Mouse (Mus musculus) stomach, embryonic 15.5 days (tissue): ENCODE results near the gene Ceacam9. TPM values are rescaled to one million over a fixed set of nuclear protein-coding genes. Genes with fewer than 3 reads are reported as not detected.
A peak's percentile ranks its signal among the peaks of the same experiment; 100 is the strongest.

Source experiments
- ATAC-seq: fragments of 200-750 bp; cut with Nextera tagmentation; 2 replicates; pipeline ENCODE4 v1.8.0; 2017; ENCODE audit warnings: low read depth, moderate number of reproducible peaks, moderate TSS enrichment; ENCODE audit not compliant: insufficient read depth, low FRiP score
- H3K27ac ChIP-seq: fragments of 300-500 bp; sonication (generic); 2 replicates; pipeline ENCODE4 v1.5.1; 2015; ENCODE audit warnings: mild to moderate bottlenecking, inconsistent platforms
- H3K27me3 ChIP-seq: fragments of 300-500 bp; sonication (generic); replicated peaks from 2 replicates; pipeline ENCODE4 v1.6.1; 2015; ENCODE audit warnings: inconsistent platforms
- H3K36me3 ChIP-seq: fragments of 300-500 bp; sonication (generic); 2 replicates; pipeline ENCODE4 v1.6.1; 2015; ENCODE audit warnings: inconsistent platforms
- H3K4me1 ChIP-seq: fragments of 300-500 bp; sonication (generic); 2 replicates; pipeline ENCODE4 v1.6.1; 2015; ENCODE audit warnings: inconsistent platforms
- H3K4me2 ChIP-seq: fragments of 300-500 bp; sonication (generic); 2 replicates; pipeline ENCODE4 v1.6.1; 2015; ENCODE audit warnings: mild to moderate bottlenecking, inconsistent platforms
- H3K4me3 ChIP-seq: fragments of 300-500 bp; sonication (generic); replicated peaks from 2 replicates; pipeline ENCODE4 v1.5.1; 2015; ENCODE audit warnings: inconsistent platforms
- H3K9ac ChIP-seq: fragments of 300-500 bp; sonication (generic); 2 replicates; pipeline ENCODE4 v1.6.1; 2015; ENCODE audit warnings: inconsistent platforms
- H3K9me3 ChIP-seq: fragments of 300-500 bp; sonication (generic); 2 replicates; pipeline ENCODE4 v1.6.1; 2016; ENCODE audit warnings: inconsistent platforms
- WGBS: fragments of 180-500 bp; shearing (Covaris S2); methylation state at CpG from one replicate; pipeline ENCODE4 v1.1.7; 2015; 5-methylcytosine and 5-hydroxymethylcytosine counted together
- polyA plus RNA-seq: library from polyadenylated mRNA; unstranded; fragments of >200 nt; fragmentation: Nextera tagmentation; extraction: Ambion mirVana; gene quantifications from 2 replicates; pipeline ENCODE4 v1.2.1, GENCODE M21; 2015

Gene Ceacam9
- polyA plus RNA-seq, 1 experiment from 2014 or later, result not detected

GRCm38 (mm10) chr7:16747656-16748055 lies 25.9 kb downstream of the Ceacam9 start:
- ATAC-seq, result no peak
- Histone ChIP-seq H3K4me1 (no peaks in the 10 kb centered on the region; the same call in 1 of the 2 replicates), H3K36me3 (peaks cover 37% of the 10 kb centered on the region), H3K9ac (no peak overlapping the region), H3K4me2 (no peak overlapping the region), H3K9me3 (no peaks in the 10 kb centered on the region), H3K27ac (no peak overlapping the region), H3K27me3 (no peaks in the 10 kb centered on the region), H3K4me3 (no peak overlapping the region)
- 91% methylated on average over 6 of the region's 6 CpGs for WGBS

DNA sequence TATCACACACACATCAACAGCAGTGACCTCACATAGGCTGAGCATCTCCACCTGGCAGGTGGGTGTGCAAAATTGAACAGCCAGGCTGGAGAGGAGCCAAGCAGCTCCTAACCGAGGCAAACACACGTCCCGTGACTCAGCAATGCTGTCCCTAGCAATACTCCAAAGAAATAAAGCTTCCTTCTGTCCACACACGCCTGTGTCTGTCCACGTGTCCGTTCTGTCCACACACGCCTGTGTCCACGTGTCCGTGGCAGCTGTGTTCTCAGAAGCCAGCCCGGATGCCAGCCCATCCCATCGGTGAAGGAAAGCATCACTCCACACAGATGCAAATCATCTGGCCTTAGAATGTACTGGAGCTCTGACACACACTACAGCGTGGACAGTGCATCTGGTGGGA lies 30.3 kb downstream of the Ceacam9 start:
- no peak overlapping the region for H3K4me3 ChIP-seq
- H3K4me1 ChIP-seq, result no peaks in the 10 kb centered on the region
- no peak overlapping the region for H3K9ac ChIP-seq
- no peaks in the 10 kb centered on the region for H3K27me3 ChIP-seq
- no peaks in the 10 kb centered on the region for H3K9me3 ChIP-seq
- WGBS, result 78% methylated on average over 12 of the region's 12 CpGs
- no peak overlapping the region for H3K27ac ChIP-seq
- no peak overlapping the region for H3K4me2 ChIP-seq
- peaks cover 19% of the 10 kb centered on the region for H3K36me3 ChIP-seq
- ATAC-seq, result no peak

DNA sequence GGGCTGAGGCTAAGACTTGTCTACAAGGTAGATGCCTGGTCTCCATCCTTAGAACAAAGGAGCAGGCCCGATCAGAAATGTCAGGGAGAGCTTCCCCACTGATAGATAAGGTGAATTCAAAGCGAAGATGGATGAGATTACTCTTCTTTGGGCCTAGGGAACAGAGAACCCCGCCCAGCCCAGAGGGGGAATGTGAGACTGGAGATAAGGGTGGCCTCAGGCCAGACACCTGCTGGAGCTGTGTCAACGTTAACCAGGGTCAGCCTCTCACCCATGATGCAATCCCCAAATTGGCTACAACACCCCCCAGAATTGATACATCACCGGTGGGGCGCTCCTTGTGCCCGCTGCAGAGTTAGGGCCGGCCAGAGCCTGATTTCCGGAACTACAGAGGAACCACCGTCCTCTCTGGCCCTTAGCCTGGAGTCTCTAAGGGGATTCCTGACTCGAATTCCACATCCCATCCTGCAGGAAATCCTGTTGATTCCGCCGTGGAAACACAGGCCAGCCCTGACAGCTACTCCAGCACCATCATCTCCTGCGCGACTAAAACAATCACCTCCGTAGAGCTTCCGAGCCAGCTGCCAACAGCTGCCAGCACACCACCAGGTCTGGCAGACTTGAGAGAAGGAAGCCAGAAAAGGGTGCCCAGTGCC lies 33.8 kb downstream of the Ceacam9 start:
- Histone ChIP-seq H3K9ac (no peak overlapping the region), H3K9me3 (no peaks in the 10 kb centered on the region), H3K4me1 (no peaks in the 10 kb centered on the region; the same call in 1 of the 2 replicates), H3K4me3 (no peak overlapping the region), H3K36me3 (no peaks in the 10 kb centered on the region), H3K4me2 (no peak overlapping the region), H3K27ac (no peak overlapping the region), H3K27me3 (no peaks in the 10 kb centered on the region)
- 44% methylated on average over 17 of the region's 17 CpGs for WGBS
- no peak for ATAC-seq

DNA sequence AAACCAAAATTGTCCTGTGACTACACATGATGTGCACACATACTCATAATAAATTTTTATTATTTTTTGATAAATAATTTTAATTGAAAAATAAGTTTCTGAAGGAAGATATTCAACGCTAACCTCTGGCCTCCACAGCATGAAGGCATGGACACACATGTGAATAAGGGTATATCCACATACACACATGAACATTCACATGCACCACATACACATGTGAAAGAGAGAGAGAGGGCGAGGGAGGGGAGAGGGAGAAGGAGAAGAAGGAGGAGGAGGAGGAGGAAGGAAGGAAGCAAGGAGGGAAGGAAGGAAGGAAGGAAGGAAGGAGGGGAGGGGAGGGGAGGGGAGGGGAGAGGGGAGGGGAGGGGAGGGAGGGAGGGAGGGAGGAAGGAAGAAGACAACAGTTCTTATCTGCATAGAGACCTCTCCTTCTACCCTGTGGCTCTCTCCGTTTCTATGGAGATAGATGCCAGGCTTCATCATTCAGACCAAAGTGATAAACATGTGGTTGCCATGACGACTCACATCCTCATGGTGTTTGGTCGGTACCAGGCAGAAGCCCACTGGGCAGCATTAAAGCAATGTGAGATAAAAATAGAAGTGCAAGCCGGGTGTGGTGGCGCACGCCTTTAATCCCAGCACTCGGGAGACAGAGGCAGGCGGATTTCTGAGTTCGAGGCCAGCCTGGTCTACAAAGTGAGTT lies 37.3 kb downstream of the Ceacam9 start:
- H3K4me3 ChIP-seq, result no peak overlapping the region
- no peak for ATAC-seq
- 73% methylated on average over 11 of the region's 11 CpGs for WGBS
- no peak overlapping the region for H3K4me2 ChIP-seq
- H3K27ac ChIP-seq, result no peak overlapping the region
- peaks cover 9% of the 10 kb centered on the region for H3K4me1 ChIP-seq
- no peak overlapping the region for H3K9ac ChIP-seq
- no peaks in the 10 kb centered on the region for H3K27me3 ChIP-seq
- H3K9me3 ChIP-seq, result no peaks in the 10 kb centered on the region
- H3K36me3 ChIP-seq, result no peaks in the 10 kb centered on the region

GRCm38 (mm10) chr7:16760292-16760691 lies 38.6 kb downstream of the Ceacam9 start:
- Histone ChIP-seq H3K4me3 (no peak overlapping the region), H3K9me3 (no peaks in the 10 kb centered on the region), H3K27me3 (no peaks in the 10 kb centered on the region), H3K36me3 (no peaks in the 10 kb centered on the region), H3K9ac (no peak overlapping the region), H3K4me2 (no peak overlapping the region), H3K4me1 (peaks cover 9% of the 10 kb centered on the region), H3K27ac (peak overlapping the region; percentile 22; the same call in 1 of the 2 replicates)
- WGBS, result 23% methylated on average over 8 of the region's 8 CpGs
- peak; percentile 25; the same call in 1 of the 2 replicates for ATAC-seq

- no peak overlapping the region for H3K9ac ChIP-seq
- H3K4me1 ChIP-seq, result peaks cover 9% of the 10 kb centered on the region
- peak; percentile 60 for ATAC-seq
- H3K36me3 ChIP-seq, result no peaks in the 10 kb centered on the region
- no peaks in the 10 kb centered on the region for H3K9me3 ChIP-seq
- no peak overlapping the region for H3K4me2 ChIP-seq
- no peak overlapping the region for H3K4me3 ChIP-seq
- no peaks in the 10 kb centered on the region for H3K27me3 ChIP-seq
- 27% methylated on average over 10 of the region's 10 CpGs for WGBS
- H3K27ac ChIP-seq, result peak overlapping the region; percentile 78
Observed at GRCm38 (mm10) chr7:16761005-16761481, 39.3 kb downstream of the Ceacam9 start.

DNA sequence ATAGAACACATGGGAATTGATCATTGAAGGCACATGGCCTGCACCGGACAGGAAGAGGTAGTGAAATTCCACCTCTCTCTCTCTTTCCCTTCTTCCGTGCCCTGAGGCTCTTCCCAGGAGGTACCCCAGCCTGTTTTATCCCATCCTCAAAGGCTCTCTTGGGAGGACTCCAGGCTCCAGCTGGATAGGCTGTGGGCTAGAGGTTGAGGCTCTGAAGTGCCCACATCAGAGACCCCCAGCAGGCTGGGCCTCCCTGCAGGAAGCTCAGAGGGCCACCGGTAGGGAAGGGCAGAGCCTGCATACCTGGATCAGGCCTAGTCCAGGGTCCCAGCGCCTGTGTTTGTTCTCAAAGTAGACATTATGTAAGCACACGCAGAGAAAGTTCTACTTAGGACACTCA lies 39.9 kb downstream of the Ceacam9 start:
- Histone ChIP-seq H3K4me2 (no peak overlapping the region), H3K27me3 (no peaks in the 10 kb centered on the region), H3K36me3 (no peaks in the 10 kb centered on the region), H3K9me3 (no peaks in the 10 kb centered on the region), H3K4me1 (peaks cover 9% of the 10 kb centered on the region), H3K9ac (no peak overlapping the region), H3K27ac (peak overlapping the region; percentile 65; the same call in 1 of the 2 replicates), H3K4me3 (no peak overlapping the region)
- WGBS, result 41% methylated on average over 5 of the region's 5 CpGs
- no peak for ATAC-seq

GRCm38 (mm10) chr7:16763463-16764218 lies 41.9 kb downstream of the Ceacam9 start:
- H3K4me3 ChIP-seq, result no peak overlapping the region
- no peak overlapping the region for H3K4me2 ChIP-seq
- peaks cover 9% of the 10 kb centered on the region for H3K4me1 ChIP-seq
- H3K36me3 ChIP-seq, result no peaks in the 10 kb centered on the region
- 82% methylated on average over 7 of the region's 7 CpGs for WGBS
- ATAC-seq, result no peak
- no peaks in the 10 kb centered on the region for H3K9me3 ChIP-seq
- H3K27me3 ChIP-seq, result no peaks in the 10 kb centered on the region
- no peak overlapping the region; the same call in 1 of the 2 replicates for H3K9ac ChIP-seq
- no peak overlapping the region for H3K27ac ChIP-seq

DNA sequence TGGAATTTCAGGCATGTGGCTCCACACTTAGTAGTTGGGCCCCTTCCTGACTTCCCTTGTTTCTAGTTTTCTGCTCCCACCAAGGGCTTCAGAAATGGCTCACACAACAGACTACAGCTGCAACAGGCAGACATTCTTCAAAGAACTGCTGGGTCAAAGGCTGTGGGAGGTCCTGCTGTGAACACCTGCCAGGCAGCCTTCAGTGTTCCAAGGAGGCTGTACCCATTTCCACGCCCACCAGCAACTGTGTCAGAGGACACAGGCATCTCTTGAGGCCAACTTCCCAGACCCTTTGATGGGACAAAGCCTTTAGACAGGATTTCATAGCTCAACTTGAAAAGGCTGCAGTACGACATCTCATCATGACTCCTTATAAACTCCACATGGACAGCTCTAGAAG lies 44.7 kb downstream of the Ceacam9 start:
- H3K36me3 ChIP-seq, result no peaks in the 10 kb centered on the region
- no peaks in the 10 kb centered on the region for H3K9me3 ChIP-seq
- ATAC-seq, result no peak
- H3K4me2 ChIP-seq, result no peak overlapping the region
- H3K4me1 ChIP-seq, result peaks cover 4% of the 10 kb centered on the region; the same call in 1 of the 2 replicates
- H3K27ac ChIP-seq, result no peak overlapping the region
- 49% methylated on average over 2 of the region's 2 CpGs for WGBS
- no peaks in the 10 kb centered on the region for H3K27me3 ChIP-seq
- no peak overlapping the region for H3K9ac ChIP-seq
- no peak overlapping the region for H3K4me3 ChIP-seq

Other genes starting within 250 kb of the Ceacam9 start
- gene Npas1, start 244.2 kb upstream of the Ceacam9 start, polyA plus RNA-seq, result 0.33 and 0.49 TPM in 2 replicates
- 12.0 and 13.0 TPM in 2 replicates for gene Arhgap35, start 106.9 kb upstream of the Ceacam9 start, polyA plus RNA-seq
- gene Ceacam15, start 46.2 kb upstream of the Ceacam9 start, polyA plus RNA-seq, result not detected in 2 replicates
- 251 and 272 TPM in 2 replicates for gene Ap2s1, start 16.5 kb downstream of the Ceacam9 start, polyA plus RNA-seq
- gene Slc1a5, start 59.4 kb downstream of the Ceacam9 start, polyA plus RNA-seq, result 64.2 and 66.3 TPM in 2 replicates
- gene Strn4, start 94.0 kb downstream of the Ceacam9 start, polyA plus RNA-seq, result 87.2 and 89.4 TPM in 2 replicates
- 28.4 and 29.1 TPM in 2 replicates for gene Fkrp, start 94.8 kb downstream of the Ceacam9 start, polyA plus RNA-seq
- gene Prkd2, start 121.0 kb downstream of the Ceacam9 start, polyA plus RNA-seq, result 11.6 and 12.2 TPM in 2 replicates
- 3.9 and 4.6 TPM in 2 replicates for gene Dact3, start 153.4 kb downstream of the Ceacam9 start, polyA plus RNA-seq
- 8.9 and 9.8 TPM in 2 replicates for gene Gng8, start 169.9 kb downstream of the Ceacam9 start, polyA plus RNA-seq
- 2.4 and 2.5 TPM in 2 replicates for gene Ptgir, start 184.6 kb downstream of the Ceacam9 start, polyA plus RNA-seq
- 101 and 113 TPM in 2 replicates for gene Calm3, start 202.2 kb downstream of the Ceacam9 start, polyA plus RNA-seq
- gene Pnmal2, start 222.8 kb downstream of the Ceacam9 start, polyA plus RNA-seq, result 10.2 and 12.7 TPM in 2 replicates
- 2.9 and 3.6 TPM in 2 replicates for gene Pnmal1, start 237.8 kb downstream of the Ceacam9 start, polyA plus RNA-seq